Mouse (Mus musculus): ENCODE results near the gene Rita1. TPM values are rescaled to one million over a fixed set of nuclear protein-coding genes. Genes with fewer than 3 reads are reported as not detected.

Rita1 gene
- polyA plus RNA-seq, 1 experiment from 2014 or later: 15.8 TPM

- 89% methylated on average over 4 of the region's 4 CpGs for WGBS
- Histone ChIP-seq H3K36me3 (peaks cover 34% of the 10 kb centered on the region), H3K4me1 (peaks cover 44% of the 10 kb centered on the region), H3K4me3 (replicated peaks) (no peak overlapping the region), H3K4me2 (replicated peaks) (no peak overlapping the region), H3K27ac (replicated peaks) (no peak overlapping the region), H3K9me3 (replicated peaks) (no peaks in the 10 kb centered on the region), H3K27me3 (no peaks in the 10 kb centered on the region), H3K9ac (no peak overlapping the region)
- ATAC-seq (ENCODE audit: insufficient number of reproducible peaks, low FRiP score, low TSS enrichment, low read depth): no peak
These were observed 28.9 kb downstream of the Rita1 start for GRCm38 (mm10) chr5:120583511-120583910.

- H3K36me3 ChIP-seq: peaks cover 34% of the 10 kb centered on the region
- no peak overlapping the region for H3K9ac ChIP-seq
- no peak for ATAC-seq (ENCODE audit: insufficient number of reproducible peaks, low FRiP score, low TSS enrichment, low read depth)
- H3K27ac ChIP-seq (replicated peaks): no peak overlapping the region
- no peak overlapping the region for H3K4me3 ChIP-seq (replicated peaks)
- H3K4me1 ChIP-seq: peaks cover 49% of the 10 kb centered on the region
- no peaks in the 10 kb centered on the region for H3K27me3 ChIP-seq
- H3K4me2 ChIP-seq (replicated peaks): no peak overlapping the region
- no peaks in the 10 kb centered on the region for H3K9me3 ChIP-seq (replicated peaks)
- 85% methylated on average over 9 of the region's 9 CpGs for WGBS
These were observed 30.4 kb downstream of the Rita1 start for GRCm38 (mm10) chr5:120582002-120582401.

GRCm38 (mm10) chr5:120579898-120580626 lies 32.3 kb downstream of the Rita1 start:
- no peak for ATAC-seq (ENCODE audit: insufficient number of reproducible peaks, low FRiP score, low TSS enrichment, low read depth)
- H3K9me3 ChIP-seq (replicated peaks): no peaks in the 10 kb centered on the region
- H3K4me1 ChIP-seq: peaks cover 42% of the 10 kb centered on the region
- H3K4me3 ChIP-seq (replicated peaks): no peak overlapping the region
- peak overlapping the region; percentile 79; the same call in 1 of the 2 replicates for H3K27ac ChIP-seq (replicated peaks)
- 83% methylated on average over 26 of the region's 26 CpGs for WGBS
- peaks cover 32% of the 10 kb centered on the region for H3K36me3 ChIP-seq
- peak overlapping the region; percentile 25; the same call in 1 of the 2 replicates for H3K4me2 ChIP-seq (replicated peaks)
- H3K9ac ChIP-seq: no peak overlapping the region
- H3K27me3 ChIP-seq: no peaks in the 10 kb centered on the region

GRCm38 (mm10) chr5:120579211-120579897 lies 33.0 kb downstream of the Rita1 start:
- Histone ChIP-seq H3K27me3 (no peaks in the 10 kb centered on the region), H3K36me3 (peaks cover 25% of the 10 kb centered on the region), H3K9me3 (replicated peaks) (no peaks in the 10 kb centered on the region), H3K4me3 (replicated peaks) (no peak overlapping the region), H3K9ac (no peak overlapping the region), H3K4me1 (peaks cover 39% of the 10 kb centered on the region), H3K27ac (replicated peaks) (peak overlapping the region; percentile 79), H3K4me2 (replicated peaks) (peak overlapping the region; percentile 25; the same call in 1 of the 2 replicates)
- peak; percentile 34 for ATAC-seq (ENCODE audit: insufficient number of reproducible peaks, low FRiP score, low TSS enrichment, low read depth)
- 26% methylated on average over 26 of the region's 26 CpGs for WGBS

GRCm38 (mm10) chr5:120578504-120579081 lies 33.8 kb downstream of the Rita1 start:
- Histone ChIP-seq H3K9me3 (replicated peaks) (no peaks in the 10 kb centered on the region), H3K4me1 (peaks cover 39% of the 10 kb centered on the region), H3K9ac (no peak overlapping the region), H3K4me2 (replicated peaks) (peak overlapping the region; percentile 25; the same call in 1 of the 2 replicates), H3K4me3 (replicated peaks) (no peak overlapping the region), H3K27ac (replicated peaks) (peak overlapping the region; percentile 79), H3K27me3 (no peaks in the 10 kb centered on the region), H3K36me3 (peaks cover 17% of the 10 kb centered on the region; the same call in 1 of the 2 replicates)
- WGBS: 13% methylated on average over 12 of the region's 12 CpGs
- no peak for ATAC-seq (ENCODE audit: insufficient number of reproducible peaks, low FRiP score, low TSS enrichment, low read depth)

GRCm38 (mm10) chr5:120577935-120578441 lies 34.4 kb downstream of the Rita1 start:
- peak overlapping the region; percentile 79 for H3K27ac ChIP-seq (replicated peaks)
- no peaks in the 10 kb centered on the region for H3K27me3 ChIP-seq
- WGBS: 35% methylated on average over 10 of the region's 10 CpGs
- no peak overlapping the region for H3K4me2 ChIP-seq (replicated peaks)
- ATAC-seq (ENCODE audit: insufficient number of reproducible peaks, low FRiP score, low TSS enrichment, low read depth): 0 out of 2 replicates have a peak, but pooled peaks have one; percentile 8
- no peak overlapping the region for H3K9ac ChIP-seq
- H3K4me3 ChIP-seq (replicated peaks): no peak overlapping the region
- H3K36me3 ChIP-seq: peaks cover 11% of the 10 kb centered on the region; the same call in 1 of the 2 replicates
- H3K4me1 ChIP-seq: peaks cover 39% of the 10 kb centered on the region
- no peaks in the 10 kb centered on the region for H3K9me3 ChIP-seq (replicated peaks)

GRCm38 (mm10) chr5:120576781-120577301 lies 35.5 kb downstream of the Rita1 start:
- 71% methylated on average over 11 of the region's 11 CpGs for WGBS
- H3K27ac ChIP-seq (replicated peaks): no peak overlapping the region
- ATAC-seq (ENCODE audit: insufficient number of reproducible peaks, low FRiP score, low TSS enrichment, low read depth): no peak
- no peak overlapping the region for H3K4me3 ChIP-seq (replicated peaks)
- peaks cover 5% of the 10 kb centered on the region; the same call in 1 of the 2 replicates for H3K36me3 ChIP-seq
- H3K27me3 ChIP-seq: no peaks in the 10 kb centered on the region
- no peak overlapping the region for H3K9ac ChIP-seq
- H3K9me3 ChIP-seq (replicated peaks): no peaks in the 10 kb centered on the region
- peaks cover 43% of the 10 kb centered on the region for H3K4me1 ChIP-seq
- H3K4me2 ChIP-seq (replicated peaks): no peak overlapping the region

- no peak for ATAC-seq (ENCODE audit: insufficient number of reproducible peaks, low FRiP score, low TSS enrichment, low read depth)
- no peak overlapping the region for H3K4me2 ChIP-seq (replicated peaks)
- H3K4me1 ChIP-seq: peaks cover 58% of the 10 kb centered on the region
- H3K9me3 ChIP-seq (replicated peaks): no peaks in the 10 kb centered on the region
- 79% methylated on average over 10 of the region's 10 CpGs for WGBS
- H3K27ac ChIP-seq (replicated peaks): no peak overlapping the region
- H3K36me3 ChIP-seq: no peaks in the 10 kb centered on the region
- H3K4me3 ChIP-seq (replicated peaks): no peak overlapping the region
- no peaks in the 10 kb centered on the region for H3K27me3 ChIP-seq
- no peak overlapping the region for H3K9ac ChIP-seq
These were observed 37.8 kb downstream of the Rita1 start for GRCm38 (mm10) chr5:120574469-120575063.

- Histone ChIP-seq H3K27me3 (no peaks in the 10 kb centered on the region), H3K9me3 (replicated peaks) (no peaks in the 10 kb centered on the region), H3K4me3 (replicated peaks) (no peak overlapping the region), H3K9ac (no peak overlapping the region), H3K4me1 (peaks cover 57% of the 10 kb centered on the region), H3K36me3 (no peaks in the 10 kb centered on the region), H3K4me2 (replicated peaks) (no peak overlapping the region), H3K27ac (replicated peaks) (peak overlapping the region; percentile 48; the same call in 1 of the 2 replicates)
- no peak for ATAC-seq (ENCODE audit: insufficient number of reproducible peaks, low FRiP score, low TSS enrichment, low read depth)
- 52% methylated on average over 14 of the region's 14 CpGs for WGBS
These were observed 41.2 kb downstream of the Rita1 start for GRCm38 (mm10) chr5:120571056-120571740.

- Histone ChIP-seq H3K27me3 (no peaks in the 10 kb centered on the region), H3K27ac (replicated peaks) (no peak overlapping the region), H3K4me1 (peaks cover 66% of the 10 kb centered on the region), H3K4me2 (replicated peaks) (no peak overlapping the region), H3K36me3 (no peaks in the 10 kb centered on the region), H3K4me3 (replicated peaks) (no peak overlapping the region), H3K9me3 (replicated peaks) (no peaks in the 10 kb centered on the region), H3K9ac (no peak overlapping the region)
- ATAC-seq (ENCODE audit: insufficient number of reproducible peaks, low FRiP score, low TSS enrichment, low read depth): no peak
- WGBS: 78% methylated on average over 11 of the region's 11 CpGs
These were observed 42.0 kb downstream of the Rita1 start for GRCm38 (mm10) chr5:120570289-120570897.
